Mouse (Mus musculus) C2C12 (cell line): ENCODE measurements around the gene Ppp1r3c.

Experiments used
- CTCF ChIP-seq: IDR thresholded peaks from one replicate; pipeline ENCODE4 v1.5.1; 2011; ENCODE audit not compliant: control insufficient read depth, insufficient read depth, insufficient read length
- MYOG ChIP-seq: IDR thresholded peaks from one replicate; pipeline ENCODE4 v1.6.1; 2011; ENCODE audit not compliant: control insufficient read depth, insufficient read length; ENCODE audit errors: extremely low read depth
- USF1 ChIP-seq: IDR thresholded peaks from one replicate; pipeline ENCODE4 v1.6.1; 2011; ENCODE audit warnings: low read depth, mild to moderate bottlenecking, control low read depth, moderate library complexity

- TF ChIP-seq CTCF (no peak), USF1 (no peak), MYOG (no peak)
Observed at GRCm38 (mm10) chr19:36738009-36738408, 1.6 kb upstream of the Ppp1r3c start.
